Mouse (Mus musculus) heart, postnatal 0 days (tissue): ENCODE measurements at regions not wholly inside any gene's neighbourhood (a gene's known extent, or its start where the extent isn't known, plus 50 kb on each side); places are given as distances from the start of the nearest gene placed in this dataset.

Source experiments
- ATAC-seq: fragments of 200-750 bp; cut with Nextera tagmentation; 2 replicates; pipeline ENCODE4 v1.8.0; 2017; ENCODE audit warnings: low read depth, moderate number of reproducible peaks, moderate library complexity; ENCODE audit not compliant: insufficient read depth
- DNase-seq: peaks from one replicate; pipeline ENCODE4 v3.0.0-alpha.2; 2016; ENCODE audit warnings: low spot score
- H3K27ac ChIP-seq: fragments of 300-500 bp; sonication (generic); 2 replicates; pipeline ENCODE4 v1.5.1; 2014; ENCODE audit warnings: low read depth, mild to moderate bottlenecking
- H3K27me3 ChIP-seq: fragments of 300-500 bp; sonication (generic); 2 replicates; pipeline ENCODE4 v1.6.1; 2014; ENCODE audit warnings: low read length, mixed read lengths; ENCODE audit not compliant: control insufficient read depth, insufficient read depth
- H3K36me3 ChIP-seq: fragments of 300-500 bp; sonication (generic); replicated peaks from 2 replicates; pipeline ENCODE4 v1.6.1; 2014; ENCODE audit warnings: low read length, mixed read lengths; ENCODE audit not compliant: control insufficient read depth, insufficient read depth
- H3K4me1 ChIP-seq: fragments of 300-500 bp; sonication (generic); 2 replicates; pipeline ENCODE4 v1.6.1; 2014; ENCODE audit warnings: antibody characterized with exemption; ENCODE audit not compliant: control insufficient read depth, insufficient read depth
- H3K4me2 ChIP-seq: fragments of 300-500 bp; sonication (generic); 2 replicates; pipeline ENCODE4 v1.6.1; 2014; ENCODE audit warnings: low read depth, mild to moderate bottlenecking, low read length, moderate library complexity
- H3K4me3 ChIP-seq: fragments of 300-500 bp; sonication (generic); 2 replicates; pipeline ENCODE4 v1.5.1; 2014; ENCODE audit warnings: low read depth, low read length
- H3K9ac ChIP-seq: fragments of 300-500 bp; sonication (generic); replicated peaks from 2 replicates; pipeline ENCODE4 v1.6.1; 2014; ENCODE audit warnings: low read depth, low read length, mixed read lengths
- H3K9me3 ChIP-seq: fragments of 300-500 bp; sonication (generic); replicated peaks from 2 replicates; pipeline ENCODE4 v1.6.1; 2016; ENCODE audit warnings: low read length; ENCODE audit not compliant: control insufficient read depth
- CTCF ChIP-seq: IDR thresholded peaks from 2 replicates; pipeline ENCODE4 v1.5.1; 2016; ENCODE audit warnings: antibody characterized with exemption, control low read depth, low read depth
- EP300 ChIP-seq: IDR thresholded peaks from 2 replicates; pipeline ENCODE4 v1.6.1; 2016; ENCODE audit warnings: antibody characterized with exemption, low read depth
- WGBS: fragments of 180-500 bp; shearing (Covaris S2); extraction: QIAGEN DNeasy Blood & Tissue Kit; methylation state at CpG from one replicate; pipeline ENCODE4 v1.1.7; 2014; 5-methylcytosine and 5-hydroxymethylcytosine counted together

GRCm38 (mm10) chr4:31723501-31723900, 240.4 kb upstream of the Map3k7 start:
- Histone ChIP-seq H3K27ac (no peak overlapping the region), H3K4me2 (no peak overlapping the region), H3K9ac (no peak overlapping the region), H3K9me3 (no peaks in the 10 kb centered on the region), H3K36me3 (no peaks in the 10 kb centered on the region), H3K27me3 (no peaks in the 10 kb centered on the region), H3K4me3 (no peak overlapping the region), H3K4me1 (no peaks in the 10 kb centered on the region)
- 65% methylated on average over 7 of the region's 7 CpGs for WGBS
- ATAC-seq = no peak
- TF ChIP-seq EP300 (no peak), CTCF (no peak)
- no peak for DNase-seq

DNA sequence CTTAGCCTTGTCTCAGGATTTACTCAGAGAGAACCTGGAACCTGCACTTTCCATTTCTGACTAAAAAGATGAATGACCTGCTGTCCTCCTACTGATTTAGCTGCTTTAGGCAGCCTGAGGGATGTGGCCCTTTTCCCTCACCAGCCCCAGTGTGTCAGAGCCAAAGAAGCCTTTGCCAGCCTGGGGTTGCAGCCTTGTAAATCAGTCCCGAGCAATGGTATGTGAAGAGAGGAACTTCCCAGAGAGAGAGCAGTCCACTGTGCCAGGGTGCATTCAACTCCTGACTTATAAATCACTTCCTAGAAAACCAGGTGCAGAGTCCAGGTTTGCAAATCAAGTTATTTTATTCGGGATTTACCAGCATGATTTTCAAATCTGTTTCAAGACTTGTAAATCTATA, 239.5 kb upstream of the Map3k7 start:
- H3K4me2 ChIP-seq = no peak overlapping the region
- H3K4me3 ChIP-seq = no peak overlapping the region
- H3K9me3 ChIP-seq = no peaks in the 10 kb centered on the region
- no peak for TF ChIP-seq CTCF
- TF ChIP-seq EP300 = no peak
- H3K36me3 ChIP-seq = no peaks in the 10 kb centered on the region
- WGBS = 56% methylated on average over 2 of the region's 2 CpGs
- H3K27me3 ChIP-seq = no peaks in the 10 kb centered on the region
- DNase-seq (no peak), ATAC-seq (no peak)
- H3K4me1 ChIP-seq = no peaks in the 10 kb centered on the region
- no peak overlapping the region for H3K27ac ChIP-seq
- no peak overlapping the region for H3K9ac ChIP-seq

- no peak overlapping the region for H3K4me2 ChIP-seq
- H3K9me3 ChIP-seq = no peaks in the 10 kb centered on the region
- DNase-seq (no peak), ATAC-seq (no peak)
- H3K4me3 ChIP-seq = no peak overlapping the region
- H3K36me3 ChIP-seq = no peaks in the 10 kb centered on the region
- WGBS = 87% methylated on average over 9 of the region's 9 CpGs
- H3K27ac ChIP-seq = no peak overlapping the region
- no peaks in the 10 kb centered on the region for H3K27me3 ChIP-seq
- TF ChIP-seq EP300 (no peak), CTCF (no peak)
- no peak overlapping the region for H3K9ac ChIP-seq
- H3K4me1 ChIP-seq = no peaks in the 10 kb centered on the region
These were observed 236.3 kb upstream of the Map3k7 start for GRCm38 (mm10) chr4:31727498-31728148.

DNA sequence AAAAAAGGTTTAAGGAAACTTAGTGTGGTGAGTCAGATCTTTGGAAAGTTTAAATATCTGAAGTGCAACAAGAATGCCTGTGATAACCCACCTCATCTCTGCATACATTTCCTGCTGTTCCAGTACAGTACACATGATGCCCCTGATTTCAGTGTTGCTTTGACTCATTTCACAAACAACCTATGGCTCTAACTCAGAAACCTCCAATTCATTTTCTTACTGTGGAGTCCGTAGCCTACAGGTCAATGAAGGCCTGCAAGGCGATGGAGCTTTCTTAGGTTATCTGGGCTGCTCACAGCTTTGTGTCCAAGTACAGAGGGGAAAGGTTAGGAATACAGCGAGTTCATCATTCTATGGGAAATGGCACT, 235.8 kb upstream of the Map3k7 start:
- H3K27ac ChIP-seq = no peak overlapping the region
- no peak overlapping the region for H3K4me3 ChIP-seq
- ATAC-seq = no peak
- H3K4me2 ChIP-seq = no peak overlapping the region
- TF ChIP-seq CTCF (no peak), EP300 (no peak)
- no peaks in the 10 kb centered on the region for H3K36me3 ChIP-seq
- no peaks in the 10 kb centered on the region for H3K4me1 ChIP-seq
- no peak overlapping the region for H3K9ac ChIP-seq
- no peaks in the 10 kb centered on the region for H3K27me3 ChIP-seq
- no peak for DNase-seq
- H3K9me3 ChIP-seq = no peaks in the 10 kb centered on the region
- WGBS = 82% methylated on average over 3 of the region's 3 CpGs

DNA sequence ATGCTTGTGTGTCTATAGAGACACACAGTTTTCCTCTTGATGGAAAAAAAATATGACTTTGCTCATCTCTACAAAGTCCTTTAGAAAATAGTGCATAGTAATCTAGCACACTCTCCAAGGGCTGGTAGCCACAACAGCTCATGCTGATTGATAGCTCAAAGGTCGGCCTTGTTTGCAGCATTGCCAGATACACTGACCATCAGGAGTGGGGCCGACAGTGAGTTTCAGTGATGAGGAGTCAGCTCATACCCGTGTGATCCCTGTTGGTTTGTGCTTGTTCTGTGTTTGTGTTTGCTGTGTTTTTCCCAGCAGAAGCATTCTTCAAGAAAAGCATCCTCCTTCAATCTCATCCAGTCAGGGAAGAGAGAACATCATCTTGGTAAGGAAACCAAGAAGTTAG, 220.1 kb upstream of the Map3k7 start:
- no peak for ATAC-seq
- H3K9ac ChIP-seq = no peak overlapping the region
- WGBS = 65% methylated on average over 3 of the region's 3 CpGs
- H3K27ac ChIP-seq = no peak overlapping the region
- no peak overlapping the region for H3K4me2 ChIP-seq
- no peak overlapping the region for H3K4me3 ChIP-seq
- H3K27me3 ChIP-seq = no peaks in the 10 kb centered on the region
- no peak for DNase-seq
- no peaks in the 10 kb centered on the region for H3K4me1 ChIP-seq
- H3K9me3 ChIP-seq = no peaks in the 10 kb centered on the region
- no peak for TF ChIP-seq CTCF
- TF ChIP-seq EP300 = no peak
- no peaks in the 10 kb centered on the region for H3K36me3 ChIP-seq

DNA sequence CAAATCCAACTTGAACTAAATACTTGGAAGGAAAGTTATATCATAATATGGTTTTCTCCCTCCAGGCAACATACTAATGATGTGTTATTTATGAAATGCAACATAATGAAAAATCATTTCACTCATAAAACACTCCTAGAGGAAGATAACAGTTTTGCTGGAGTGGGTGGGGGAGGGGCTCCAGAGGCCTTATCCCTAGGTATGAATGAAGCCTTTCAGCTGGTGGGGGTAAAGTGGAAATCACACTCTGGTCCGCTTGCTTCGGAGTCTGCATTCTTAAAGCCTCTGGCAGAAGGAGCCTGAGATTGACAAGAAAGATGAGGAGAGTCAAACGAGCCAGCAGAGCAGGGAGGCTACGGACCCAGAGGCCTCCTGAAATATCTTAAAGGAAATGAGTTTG, 219.5 kb upstream of the Map3k7 start:
- Histone ChIP-seq H3K9ac (no peak overlapping the region), H3K36me3 (no peaks in the 10 kb centered on the region), H3K9me3 (no peaks in the 10 kb centered on the region), H3K4me1 (no peaks in the 10 kb centered on the region), H3K27me3 (no peaks in the 10 kb centered on the region), H3K27ac (no peak overlapping the region), H3K4me2 (no peak overlapping the region), H3K4me3 (no peak overlapping the region)
- WGBS = 54% methylated on average over 4 of the region's 4 CpGs
- ATAC-seq (no peak), DNase-seq (no peak)
- no peak for TF ChIP-seq CTCF
- no peak for TF ChIP-seq EP300
